Mouse (Mus musculus) embryonic facial prominence, embryonic 14.5 days (tissue): ENCODE measurements around the gene Hist3h2a. TPM values are rescaled to one million over a fixed set of nuclear protein-coding genes. Genes with fewer than 3 reads are reported as not detected.

Experiments used
- ATAC-seq: fragments of 200-750 bp; cut with Nextera tagmentation; 2 replicates; pipeline ENCODE4 v1.8.0; 2017; ENCODE audit warnings: low read depth, moderate number of reproducible peaks, moderate TSS enrichment
- DNase-seq: peaks from one replicate; pipeline ENCODE4 v3.0.0-alpha.2; 2015; ENCODE audit warnings: low spot score
- H3K27ac ChIP-seq: fragments of 300-500 bp; sonication (generic); replicated peaks from 2 replicates; pipeline ENCODE4 v1.5.1; 2014; ENCODE audit warnings: low read depth, mild to moderate bottlenecking, low read length, moderate library complexity
- H3K27me3 ChIP-seq: fragments of 300-500 bp; sonication (generic); replicated peaks from 2 replicates; pipeline ENCODE4 v1.6.1; 2014; ENCODE audit warnings: low read length; ENCODE audit not compliant: control insufficient read depth, insufficient read depth
- H3K36me3 ChIP-seq: fragments of 300-500 bp; sonication (generic); 2 replicates; pipeline ENCODE4 v1.6.1; 2014; ENCODE audit warnings: low read length, mixed read lengths; ENCODE audit not compliant: control insufficient read depth, insufficient read depth
- H3K4me1 ChIP-seq: fragments of 300-500 bp; sonication (generic); 2 replicates; pipeline ENCODE4 v1.6.1; 2014; ENCODE audit warnings: antibody characterized with exemption, low read length; ENCODE audit not compliant: control insufficient read depth, insufficient read depth
- H3K4me2 ChIP-seq: fragments of 300-500 bp; sonication (generic); 2 replicates; pipeline ENCODE4 v1.6.1; 2014; ENCODE audit warnings: low read depth, mild to moderate bottlenecking, low read length, moderate library complexity, mixed read lengths
- H3K4me3 ChIP-seq: fragments of 300-500 bp; sonication (generic); 2 replicates; pipeline ENCODE4 v1.5.1; 2014; ENCODE audit warnings: low read depth, mild to moderate bottlenecking, low read length
- H3K9ac ChIP-seq: fragments of 300-500 bp; sonication (generic); 2 replicates; pipeline ENCODE4 v1.6.1; 2014; ENCODE audit warnings: low read depth, mild to moderate bottlenecking, low read length, moderate library complexity, mixed read lengths
- H3K9me3 ChIP-seq: fragments of 300-500 bp; sonication (generic); 2 replicates; pipeline ENCODE4 v1.6.1; 2016; ENCODE audit warnings: low read length; ENCODE audit not compliant: control insufficient read depth
- WGBS: fragments of 180-500 bp; shearing (Covaris S2); extraction: QIAGEN DNeasy Blood & Tissue Kit; methylation state at CpG from one replicate; pipeline ENCODE4 v1.1.7; 2014; 5-methylcytosine and 5-hydroxymethylcytosine counted together
- polyA plus RNA-seq: library from polyadenylated mRNA; unstranded; fragments of >200 nt; fragmentation: Nextera tagmentation; extraction: Ambion mirVana; gene quantifications from 2 replicates; pipeline ENCODE4 v1.2.1, GENCODE M21; 2014

Gene Hist3h2a
- polyA plus RNA-seq, 1 experiment from 2014 or later: 27.6 TPM

- no peak overlapping the region for H3K27ac ChIP-seq
- H3K4me3 ChIP-seq: no peak overlapping the region
- H3K9me3 ChIP-seq: no peaks in the 10 kb centered on the region
- H3K4me2 ChIP-seq: no peak overlapping the region
- H3K27me3 ChIP-seq: peaks cover 21% of the 10 kb centered on the region
- H3K36me3 ChIP-seq: peaks cover 10% of the 10 kb centered on the region
- H3K9ac ChIP-seq: no peak overlapping the region
- ATAC-seq (no peak), DNase-seq (no peak)
- H3K4me1 ChIP-seq: peaks cover 6% of the 10 kb centered on the region; the same call in 1 of the 2 replicates
- WGBS: 82% methylated on average over 9 of the region's 9 CpGs
These were observed 40.7 kb downstream of the Hist3h2a start for GRCm38 (mm10) chr11:58995061-58995806.

DNA sequence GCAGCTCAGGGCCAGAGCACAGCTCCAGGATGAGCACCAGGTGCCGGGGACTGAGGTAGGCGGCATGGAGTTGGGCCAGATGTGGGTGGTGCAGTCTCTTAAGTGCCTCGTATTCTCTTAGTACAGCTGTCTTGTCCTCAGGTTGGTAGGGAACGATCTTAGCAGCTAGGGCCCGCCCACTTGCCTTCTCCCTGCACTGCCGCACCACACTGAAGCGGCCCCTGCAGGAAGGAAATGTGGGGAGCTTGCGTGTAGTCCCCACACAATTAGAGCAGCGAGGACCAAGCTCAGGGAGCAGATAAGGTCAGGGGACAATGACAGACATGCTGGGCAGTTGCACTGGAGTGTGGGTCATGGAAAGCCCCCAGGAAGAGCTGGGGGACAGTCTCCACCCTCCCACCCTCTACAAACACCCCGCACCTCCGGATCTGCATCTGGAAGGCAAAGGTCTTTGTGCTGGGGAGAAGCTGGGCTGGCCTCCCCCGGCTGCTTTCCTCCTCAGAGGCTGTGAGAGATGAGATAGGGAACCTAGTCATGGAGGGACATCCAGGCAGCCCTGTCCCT is 41.4 kb downstream of the Hist3h2a start:
- WGBS: 45% methylated on average over 12 of the region's 12 CpGs
- Histone ChIP-seq H3K4me2 (no peak overlapping the region; the same call in 1 of the 2 replicates), H3K4me3 (no peak overlapping the region), H3K27me3 (peaks cover 21% of the 10 kb centered on the region), H3K9me3 (no peaks in the 10 kb centered on the region), H3K4me1 (peaks cover 6% of the 10 kb centered on the region; the same call in 1 of the 2 replicates), H3K36me3 (0 out of 2 replicates have a peak, but pooled peaks cover 5% of the 10 kb centered on the region), H3K9ac (no peak overlapping the region), H3K27ac (no peak overlapping the region)
- DNase-seq (no peak), ATAC-seq (no peak)

GRCm38 (mm10) chr11:58997541-58997940 is 43.1 kb downstream of the Hist3h2a start:
- Histone ChIP-seq H3K27me3 (peaks cover 21% of the 10 kb centered on the region), H3K9me3 (no peaks in the 10 kb centered on the region), H3K27ac (no peak overlapping the region), H3K4me2 (no peak overlapping the region), H3K36me3 (no peaks in the 10 kb centered on the region), H3K4me3 (no peak overlapping the region), H3K4me1 (peaks cover 6% of the 10 kb centered on the region; the same call in 1 of the 2 replicates), H3K9ac (no peak overlapping the region)
- ATAC-seq (no peak), DNase-seq (no peak)
- WGBS: 86% methylated on average over 5 of the region's 5 CpGs

GRCm38 (mm10) chr11:58999158-58999557 is 44.7 kb downstream of the Hist3h2a start:
- no peak overlapping the region for H3K27ac ChIP-seq
- no peak overlapping the region for H3K9ac ChIP-seq
- peaks cover 5% of the 10 kb centered on the region; the same call in 1 of the 2 replicates for H3K4me1 ChIP-seq
- H3K36me3 ChIP-seq: no peaks in the 10 kb centered on the region
- no peak for DNase-seq
- 60% methylated on average over 10 of the region's 11 CpGs for WGBS
- ATAC-seq: no peak
- no peaks in the 10 kb centered on the region for H3K9me3 ChIP-seq
- H3K27me3 ChIP-seq: peaks cover 10% of the 10 kb centered on the region
- H3K4me3 ChIP-seq: no peak overlapping the region
- H3K4me2 ChIP-seq: no peak overlapping the region

GRCm38 (mm10) chr11:58999830-59000229 is 45.3 kb downstream of the Hist3h2a start:
- ATAC-seq: no peak
- WGBS: 68% methylated on average over 6 of the region's 6 CpGs
- no peak for DNase-seq
- peaks cover 5% of the 10 kb centered on the region for H3K27me3 ChIP-seq
- H3K27ac ChIP-seq: no peak overlapping the region
- no peaks in the 10 kb centered on the region for H3K9me3 ChIP-seq
- H3K9ac ChIP-seq: no peak overlapping the region
- H3K4me3 ChIP-seq: no peak overlapping the region
- H3K4me1 ChIP-seq: no peaks in the 10 kb centered on the region
- H3K36me3 ChIP-seq: no peaks in the 10 kb centered on the region
- H3K4me2 ChIP-seq: no peak overlapping the region

DNA sequence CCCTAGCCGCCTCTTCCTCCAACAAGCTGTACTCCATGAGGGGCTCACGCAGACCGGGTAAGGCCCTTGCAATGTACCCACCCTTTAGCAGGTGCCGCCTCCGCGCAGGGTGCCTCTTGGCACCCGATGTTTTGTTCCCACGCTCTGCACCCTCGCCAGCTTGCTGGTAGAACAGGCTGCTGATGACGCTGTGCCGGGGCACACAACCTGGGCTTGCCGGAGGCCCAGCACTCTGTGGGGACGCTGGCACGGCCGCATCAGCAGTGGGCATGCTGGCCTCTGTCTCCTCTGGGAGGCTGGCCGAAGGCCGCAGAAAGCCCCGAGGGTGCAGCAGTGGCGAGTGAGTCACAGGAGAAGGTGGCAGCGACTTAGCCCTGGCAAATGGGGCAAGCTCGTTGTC is 46.1 kb downstream of the Hist3h2a start:
- H3K36me3 ChIP-seq: no peaks in the 10 kb centered on the region
- no peak overlapping the region for H3K4me2 ChIP-seq
- no peak overlapping the region for H3K27ac ChIP-seq
- H3K4me1 ChIP-seq: no peaks in the 10 kb centered on the region
- WGBS: 92% methylated on average over 21 of the region's 21 CpGs
- no peaks in the 10 kb centered on the region; the same call in 1 of the 2 replicates for H3K27me3 ChIP-seq
- no peak overlapping the region for H3K4me3 ChIP-seq
- DNase-seq (no peak), ATAC-seq (no peak)
- H3K9ac ChIP-seq: no peak overlapping the region
- no peaks in the 10 kb centered on the region for H3K9me3 ChIP-seq

DNA sequence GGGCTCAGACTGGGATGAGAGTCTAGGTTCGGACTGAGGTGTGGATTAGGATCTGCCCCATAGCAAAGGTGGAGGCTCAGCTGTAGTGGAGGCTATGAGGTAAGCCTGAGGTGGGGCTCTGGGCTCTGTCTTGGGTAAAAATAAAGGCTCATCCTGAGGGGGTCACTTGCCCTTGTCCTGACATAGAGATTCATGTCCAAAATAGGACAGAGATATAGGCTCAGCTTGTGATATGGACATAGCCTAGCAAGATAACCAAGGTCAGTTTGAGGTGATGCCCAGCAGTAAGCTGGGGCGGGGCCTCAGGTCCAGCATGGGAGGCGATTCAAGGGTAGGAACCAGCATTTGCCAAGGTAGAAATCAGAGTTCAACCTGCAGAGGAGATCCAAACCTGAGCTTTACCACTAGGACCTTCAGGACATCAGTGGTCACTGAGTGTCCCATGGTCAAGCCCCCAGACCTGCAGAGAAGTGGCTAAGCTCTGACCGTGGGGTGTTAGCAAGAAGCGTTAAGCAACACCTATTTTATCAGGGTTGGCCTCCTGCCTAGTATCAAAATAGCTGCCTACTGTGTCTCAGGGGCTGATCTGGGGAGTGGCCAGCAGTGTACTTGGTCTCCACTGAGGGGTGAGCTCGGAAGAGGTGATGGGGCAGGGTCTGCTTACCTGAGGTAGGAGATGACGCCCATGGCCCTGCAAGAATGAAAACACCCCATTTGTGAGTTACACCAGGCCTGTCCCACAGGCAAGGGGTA is 48.0 kb downstream of the Hist3h2a start:
- ATAC-seq (no peak), DNase-seq (no peak)
- Histone ChIP-seq H3K4me2 (no peak overlapping the region), H3K4me1 (no peaks in the 10 kb centered on the region), H3K9me3 (no peaks in the 10 kb centered on the region), H3K36me3 (no peaks in the 10 kb centered on the region), H3K4me3 (no peak overlapping the region), H3K27ac (no peak overlapping the region), H3K9ac (no peak overlapping the region), H3K27me3 (no peaks in the 10 kb centered on the region; the same call in 1 of the 2 replicates)
- 86% methylated on average over 7 of the region's 7 CpGs for WGBS
